Mouse (Mus musculus): ENCODE data around the gene Hnrnpu. TPM values are rescaled to one million over a fixed set of nuclear protein-coding genes. Genes with fewer than 3 reads are reported as not detected.
"Not testable (repeated sequence)": the region's sequence is repeated elsewhere in the genome, so short reads cannot be mapped to it uniquely, and the experiment has no call there.

Hnrnpu gene
- total RNA-seq, 2 experiments from 2014 or later, result 135 to 140 TPM

GRCm38 (mm10) chr1:178360702-178361101, 23.1 kb upstream of the Hnrnpu start:
- H3K27ac ChIP-seq, result no peak overlapping the region
- intact Hi-C loops (cut with DNase I), result no loop called here
- no peak overlapping the region for H3K4me3 ChIP-seq
- no peak for DNase-seq
- no peak for TF ChIP-seq CTCF (IDR thresholded peaks at IDR 0.05)

GRCm38 (mm10) chr1:178360264-178360663, 22.7 kb upstream of the Hnrnpu start:
- H3K27ac ChIP-seq, result no peak overlapping the region
- no peak overlapping the region for H3K4me3 ChIP-seq
- no peak for DNase-seq
- intact Hi-C loops (cut with DNase I), result no loop called here
- TF ChIP-seq CTCF (IDR thresholded peaks at IDR 0.05), result no peak

GRCm38 (mm10) chr1:178357776-178358710, 20.4 kb upstream of the Hnrnpu start:
- no peak for TF ChIP-seq CTCF (IDR thresholded peaks at IDR 0.05)
- intact Hi-C loops (cut with DNase I), result no loop called here
- DNase-seq, result no peak
- H3K4me3 ChIP-seq, result no peak overlapping the region
- peak overlapping the region; percentile 71 for H3K27ac ChIP-seq

GRCm38 (mm10) chr1:178354576-178354975, 17.0 kb upstream of the Hnrnpu start:
- H3K4me3 ChIP-seq, result no peak overlapping the region
- TF ChIP-seq CTCF (IDR thresholded peaks at IDR 0.05), result no peak
- intact Hi-C loops (cut with DNase I), result no loop called here
- H3K27ac ChIP-seq, result no peak overlapping the region
- no peak for DNase-seq

- intact Hi-C loops (cut with DNase I), result no loop called here
- H3K4me3 ChIP-seq, result no peak overlapping the region
- DNase-seq, result no peak
- TF ChIP-seq CTCF (IDR thresholded peaks at IDR 0.05), result no peak
- H3K27ac ChIP-seq, result no peak overlapping the region
Measured at GRCm38 (mm10) chr1:178351643-178352042, 14.0 kb upstream of the Hnrnpu start.

GRCm38 (mm10) chr1:178350792-178351191, 13.2 kb upstream of the Hnrnpu start:
- no peak for TF ChIP-seq CTCF (IDR thresholded peaks at IDR 0.05)
- DNase-seq, result no peak
- no peak overlapping the region for H3K27ac ChIP-seq
- intact Hi-C loops (cut with DNase I), result no loop called here
- H3K4me3 ChIP-seq, result no peak overlapping the region

- H3K27ac ChIP-seq, result peak overlapping the region; percentile 51; the same call in 1 of the 2 replicates
- intact Hi-C loops (cut with DNase I), result loop anchor here (2.0 to 5.0 kb wide), 2 partner anchors 19 to 43 kb away; no protein-coding TSS in a partner anchor
- DNase-seq, H3K4me3 ChIP-seq: not testable (repeated sequence)
Measured at GRCm38 (mm10) chr1:178344071-178344805, 6.6 kb upstream of the Hnrnpu start.

GRCm38 (mm10) chr1:178342612-178343011, 5.0 kb upstream of the Hnrnpu start:
- no peak for TF ChIP-seq CTCF (IDR thresholded peaks at IDR 0.05)
- DNase-seq, result no peak
- intact Hi-C loops (cut with DNase I), result loop anchor here (5.0 kb wide), 1 partner anchor 45 kb away; no protein-coding TSS in a partner anchor
- Histone ChIP-seq H3K4me3 (no peak overlapping the region), H3K27ac (no peak overlapping the region)

GRCm38 (mm10) chr1:178342063-178342462, 4.5 kb upstream of the Hnrnpu start:
- DNase-seq, result no peak
- Histone ChIP-seq H3K4me3 (no peak overlapping the region), H3K27ac (no peak overlapping the region)
- no peak for TF ChIP-seq CTCF (IDR thresholded peaks at IDR 0.05)
- intact Hi-C loops (cut with DNase I), result loop anchor here (5.0 kb wide), 1 partner anchor 45 kb away; no protein-coding TSS in a partner anchor

GRCm38 (mm10) chr1:178341435-178341834, 3.8 kb upstream of the Hnrnpu start:
- no peak for DNase-seq
- TF ChIP-seq CTCF (IDR thresholded peaks at IDR 0.05), result no peak
- no peak overlapping the region for H3K4me3 ChIP-seq
- H3K27ac ChIP-seq, result peak overlapping the region; percentile 100; the same call in 1 of the 2 replicates
- intact Hi-C loops (cut with DNase I), result loop anchor here (5.0 kb wide), 1 partner anchor 46 kb away; no protein-coding TSS in a partner anchor

GRCm38 (mm10) chr1:178340213-178340612, 2.6 kb upstream of the Hnrnpu start:
- peak overlapping the region; percentile 100 for H3K27ac ChIP-seq
- TF ChIP-seq CTCF (IDR thresholded peaks at IDR 0.05), result no peak
- intact Hi-C loops (cut with DNase I), result loop anchor here (5.0 kb wide), 1 partner anchor 47 kb away; no protein-coding TSS in a partner anchor
- no peak overlapping the region for H3K4me3 ChIP-seq
- no peak for DNase-seq

GRCm38 (mm10) chr1:178338318-178338641, 683 bp upstream of the Hnrnpu start:
- peak overlapping the region; percentile 81 for H3K4me3 ChIP-seq
- peak; percentile 28 for DNase-seq
- intact Hi-C loops (cut with DNase I), result no loop called here
- TF ChIP-seq CTCF (IDR thresholded peaks at IDR 0.05), result no peak
- H3K27ac ChIP-seq, result peak overlapping the region; percentile 100
